Mouse (Mus musculus) gastrocnemius, adult 8-10 months (tissue): Measurements from ENCODE around the gene Gnpat. TPM values are rescaled to one million over a fixed set of nuclear protein-coding genes. Genes with fewer than 3 reads are reported as not detected.
"Not testable (repeated sequence)": the region's sequence is repeated elsewhere in the genome, so short reads cannot be mapped to it uniquely, and the experiment has no call there.

Experiments
- DNase-seq, 2 experiments: peaks; one replicate each; pipeline ENCODE4 v3.0.0; 2022; ENCODE audit warnings: low spot score in 2 of 2
- total RNA-seq, 4 experiments: library from RNA; stranded (reverse); gene quantifications; 2 replicates each; pipeline ENCODE4 v1.2.4; 2022

Gnpat gene
- total RNA-seq, 4 experiments from 2014 or later = 145 to 180 (median 156) TPM

DNA sequence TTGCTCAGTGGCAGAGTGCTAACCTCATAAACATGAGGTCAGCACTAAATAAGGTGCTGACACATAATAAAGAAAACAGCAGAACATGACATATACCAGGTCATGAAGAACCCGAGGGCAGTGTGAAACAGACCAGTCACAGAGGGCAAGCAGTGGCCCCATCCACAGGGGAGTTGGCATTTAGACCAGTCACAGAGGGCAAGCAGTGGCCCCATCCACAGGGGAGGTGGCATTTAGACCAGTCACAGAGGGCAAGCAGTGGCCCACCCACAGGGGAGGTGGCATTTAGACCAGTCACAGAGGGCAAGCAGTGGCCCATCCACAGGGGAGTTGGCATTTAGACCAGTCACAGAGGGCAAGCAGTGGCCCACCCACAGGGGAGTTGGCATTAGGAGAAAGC is 19.9 kb upstream of the Gnpat start:
- DNase-seq = not testable (repeated sequence)

DNA sequence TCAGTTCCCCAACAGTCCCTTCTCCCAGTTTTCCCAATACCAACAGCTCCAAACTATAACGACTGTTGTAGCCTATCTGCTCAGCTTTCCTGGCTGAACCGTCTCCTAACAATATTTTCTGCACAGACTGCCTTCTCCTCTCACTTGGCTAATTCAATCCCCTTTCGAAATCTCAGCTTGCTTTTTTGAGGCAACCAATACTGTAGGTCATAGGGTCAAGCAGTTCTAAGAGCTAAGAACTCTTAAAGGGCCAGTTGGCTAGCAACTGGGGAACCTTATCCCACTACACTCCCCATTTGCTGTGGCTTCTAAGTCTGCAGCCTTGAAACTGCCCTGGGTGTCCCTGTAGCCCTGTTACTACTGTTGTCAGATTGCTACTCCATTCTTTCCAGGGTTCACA is 17.7 kb upstream of the Gnpat start:
- no peak for DNase-seq

DNA sequence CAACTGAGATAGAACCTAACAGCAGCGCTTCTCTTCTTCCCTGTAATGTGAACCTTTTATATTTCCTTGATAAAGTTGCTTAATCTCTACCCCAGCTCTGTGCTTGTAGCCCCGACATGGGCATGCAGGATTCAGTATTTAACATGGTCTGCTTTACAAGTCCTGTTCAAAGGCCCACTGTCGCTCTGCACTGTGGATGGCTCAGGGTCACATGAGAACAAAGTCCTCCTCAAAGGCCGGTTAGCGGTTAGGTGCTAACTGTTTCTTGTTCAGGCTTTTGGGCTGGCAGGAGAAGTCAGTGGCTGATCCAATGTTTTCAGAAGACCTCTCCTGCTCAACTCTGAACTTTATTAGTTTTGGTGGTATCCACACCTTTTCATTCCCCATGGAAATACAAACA is 17.3 kb upstream of the Gnpat start:
- DNase-seq = no peak

DNA sequence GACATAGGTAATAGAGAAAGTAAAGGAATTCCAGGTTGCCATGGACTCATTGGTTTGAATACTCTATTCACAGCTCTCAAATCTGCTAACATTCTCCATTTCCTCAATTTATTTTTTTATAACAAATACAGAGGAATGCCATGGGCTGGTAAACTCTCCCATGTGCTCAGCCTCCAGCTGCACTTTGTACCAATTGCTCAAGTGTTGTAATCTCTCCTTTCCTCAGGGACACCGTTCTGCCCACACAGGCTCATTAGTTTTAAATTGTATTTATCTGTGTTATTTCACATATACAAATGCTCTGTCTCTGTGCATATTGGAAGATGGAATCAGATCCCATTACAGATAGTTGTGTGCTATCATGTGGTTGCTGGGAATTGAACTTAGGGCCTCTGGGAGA is 9.3 kb upstream of the Gnpat start:
- no peak for DNase-seq

DNA sequence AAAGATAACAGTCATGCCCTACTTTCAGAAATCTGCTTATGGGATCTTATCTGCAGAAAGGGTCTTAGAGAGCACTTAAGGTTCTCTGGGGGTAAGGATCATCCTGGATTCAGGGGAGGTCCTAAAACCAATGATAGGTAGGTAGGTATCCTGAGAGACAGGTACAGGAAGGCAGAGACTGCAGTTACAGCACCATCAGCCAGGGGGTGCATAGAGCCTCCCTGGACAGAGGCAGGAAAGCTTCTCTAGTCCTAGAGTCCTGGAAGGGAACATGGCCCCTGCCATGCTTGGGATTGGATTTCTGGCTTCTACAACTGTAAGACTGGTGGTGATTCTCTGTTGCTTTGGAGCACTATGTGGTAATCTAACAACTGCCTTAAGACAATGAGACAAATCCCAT is 3.4 kb upstream of the Gnpat start:
- no peak for DNase-seq

DNA sequence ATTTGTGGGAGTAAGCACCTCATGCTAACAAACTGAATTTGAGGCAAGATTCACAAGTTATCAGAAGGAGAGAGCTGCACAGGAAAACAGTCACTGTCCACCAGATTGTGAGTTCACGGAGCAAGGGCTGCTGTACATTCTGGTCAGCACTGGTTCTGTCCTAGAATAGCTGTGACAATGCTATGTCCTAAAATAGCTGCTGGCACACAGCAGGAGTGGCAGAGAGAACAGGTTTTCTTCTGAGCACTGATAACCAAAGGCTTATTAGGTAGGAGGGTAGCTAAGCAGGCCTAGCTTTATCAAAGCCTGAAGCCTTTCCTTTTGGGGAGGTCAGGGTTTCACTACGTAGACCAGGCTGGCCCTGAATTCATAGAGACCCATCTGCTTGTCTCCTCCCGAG is 2.6 kb upstream of the Gnpat start:
- no peak for DNase-seq

DNA sequence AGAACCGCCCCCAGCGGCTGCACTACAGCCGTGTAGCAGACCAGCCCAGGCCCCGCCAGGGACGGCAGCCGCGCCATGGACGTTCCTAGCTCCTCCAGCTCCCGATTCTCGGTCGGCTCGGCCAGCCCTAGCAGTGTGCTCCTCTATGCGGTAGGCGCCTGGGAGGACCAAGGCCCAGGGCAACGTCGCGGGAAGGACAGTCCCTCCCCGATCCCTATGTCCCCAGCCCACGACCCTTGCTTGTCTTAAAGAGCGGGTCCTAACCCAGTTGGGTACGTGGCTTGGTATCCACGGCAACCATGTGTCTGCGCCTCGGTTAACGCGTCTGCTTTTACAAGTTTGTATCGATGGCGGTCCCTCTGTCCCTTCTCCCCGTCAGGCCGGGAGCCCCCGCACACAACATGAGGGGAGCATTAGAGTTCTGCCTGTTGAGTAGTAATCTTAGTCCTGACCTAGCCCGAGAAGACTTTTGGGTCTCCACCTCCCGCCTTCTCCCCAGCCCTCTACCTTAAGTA is 387 bp downstream of the Gnpat start:
- DNase-seq = no peak

DNA sequence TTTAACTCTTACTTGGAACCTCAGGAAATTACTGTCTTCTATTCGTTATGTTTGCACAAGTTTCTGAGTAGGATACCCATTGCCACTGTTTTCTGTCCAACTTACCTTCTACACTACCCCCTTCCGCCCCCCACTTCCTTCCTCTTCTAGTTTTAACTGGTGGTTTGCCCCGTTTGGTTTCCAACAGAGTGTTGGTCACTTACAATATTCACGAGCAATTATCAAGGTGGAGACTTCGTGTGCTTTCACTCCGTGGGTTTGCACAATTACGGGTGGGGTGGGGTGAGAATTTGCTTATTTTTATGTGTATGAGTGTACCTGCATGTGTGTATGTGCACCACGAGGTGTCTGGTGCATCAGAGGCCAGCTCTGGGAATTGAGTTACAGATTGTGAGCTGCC is 896 bp downstream of the Gnpat start:
- DNase-seq = no peak

DNA sequence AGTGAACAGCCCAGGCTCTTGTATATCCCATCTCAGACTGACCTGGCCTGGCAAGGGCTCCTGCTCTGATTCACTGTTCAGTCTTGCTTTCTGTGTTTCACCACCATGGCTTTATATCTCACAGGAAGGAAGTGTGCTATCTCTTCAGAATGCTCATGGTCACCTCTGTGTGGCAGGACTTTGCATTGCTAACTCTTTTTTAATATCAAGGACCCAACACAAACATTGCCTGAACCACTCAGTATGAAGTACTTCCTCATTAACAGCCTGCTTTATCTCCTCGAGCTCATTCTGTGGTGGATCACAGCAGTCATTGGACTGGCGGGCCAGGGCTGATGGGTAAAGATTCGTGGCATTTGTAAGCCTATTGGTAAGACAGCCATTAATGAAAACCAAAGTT is 3.8 kb downstream of the Gnpat start:
- no peak for DNase-seq

DNA sequence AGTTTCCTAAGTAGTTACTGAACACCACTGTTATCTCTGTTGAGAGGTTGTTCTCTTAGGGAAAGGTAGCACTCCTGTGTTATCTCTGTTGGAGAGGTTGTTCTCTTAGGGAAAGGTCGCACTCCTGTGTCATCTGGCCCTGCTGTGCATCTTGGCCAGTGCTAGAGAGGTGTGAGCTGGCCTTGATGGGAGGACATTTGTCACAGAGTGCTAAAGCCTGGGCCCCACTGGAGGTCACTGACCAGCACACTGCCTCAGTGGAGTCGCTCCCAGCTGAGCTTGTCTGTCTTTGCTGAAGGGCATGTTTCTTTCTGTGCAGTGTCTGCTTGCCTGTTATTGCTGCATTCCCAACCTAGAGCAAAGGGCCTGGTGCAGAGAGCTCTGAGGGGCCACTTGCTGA is 4.3 kb downstream of the Gnpat start:
- no peak for DNase-seq

DNA sequence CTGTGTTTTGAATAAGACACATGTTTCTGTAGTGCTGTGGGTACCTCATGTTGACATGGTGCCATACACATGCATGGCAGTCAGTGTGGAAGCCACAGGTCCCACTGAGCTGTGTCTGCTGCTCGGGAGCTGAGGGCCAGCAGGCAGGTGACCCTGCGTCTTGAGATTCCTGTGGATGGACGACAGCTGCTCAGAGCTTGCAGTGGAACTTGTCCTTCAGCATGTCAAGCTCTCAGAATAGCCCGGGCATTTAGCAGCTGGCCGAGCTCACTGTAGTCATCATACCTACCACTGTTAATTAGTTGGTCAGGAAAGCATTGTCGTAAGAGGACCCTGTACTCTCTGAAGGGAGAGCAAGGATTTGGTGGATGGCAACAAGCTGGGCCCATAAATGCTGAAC is 6.9 kb downstream of the Gnpat start:
- DNase-seq = peak in 1 of 2 experiments; percentile 48

DNA sequence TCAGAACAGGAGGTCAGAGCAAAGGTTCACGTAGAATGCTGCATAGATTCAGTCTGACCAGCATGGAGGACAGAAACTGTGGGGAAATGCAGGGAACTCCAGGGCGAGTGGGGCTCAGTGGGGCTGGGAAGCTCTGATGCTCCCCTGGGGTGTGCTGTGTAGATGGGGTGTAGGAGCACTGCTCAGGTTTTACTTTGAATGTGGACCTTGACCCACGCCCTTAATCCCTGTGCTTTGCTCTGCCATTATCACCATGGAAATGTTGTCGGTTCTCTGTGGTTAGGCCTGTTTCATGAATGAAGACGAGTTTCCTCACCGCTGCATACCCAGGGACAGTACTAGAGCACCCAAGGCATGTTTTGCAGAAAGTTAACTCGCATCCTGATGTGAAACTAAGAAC is 8.6 kb downstream of the Gnpat start:
- DNase-seq = no peak

DNA sequence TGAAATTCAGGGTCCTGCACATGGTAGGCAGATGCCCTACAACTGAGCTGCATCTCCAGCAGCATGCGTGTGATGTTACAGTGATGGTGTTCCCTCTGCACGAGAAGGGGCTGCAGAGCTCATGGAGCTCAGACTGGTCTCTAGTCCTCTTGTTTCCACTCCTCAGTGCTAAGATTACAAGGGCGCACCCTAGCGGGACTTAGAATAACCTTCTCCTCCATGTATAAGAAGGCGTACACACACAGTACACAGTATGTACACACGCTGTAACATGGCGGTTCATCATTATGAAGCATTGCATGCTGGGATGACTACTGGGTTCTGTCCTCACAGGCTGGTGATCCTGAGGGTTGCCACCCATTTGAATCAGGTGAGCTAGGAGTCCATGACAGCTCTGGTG is 9.2 kb downstream of the Gnpat start:
- DNase-seq = no peak

DNA sequence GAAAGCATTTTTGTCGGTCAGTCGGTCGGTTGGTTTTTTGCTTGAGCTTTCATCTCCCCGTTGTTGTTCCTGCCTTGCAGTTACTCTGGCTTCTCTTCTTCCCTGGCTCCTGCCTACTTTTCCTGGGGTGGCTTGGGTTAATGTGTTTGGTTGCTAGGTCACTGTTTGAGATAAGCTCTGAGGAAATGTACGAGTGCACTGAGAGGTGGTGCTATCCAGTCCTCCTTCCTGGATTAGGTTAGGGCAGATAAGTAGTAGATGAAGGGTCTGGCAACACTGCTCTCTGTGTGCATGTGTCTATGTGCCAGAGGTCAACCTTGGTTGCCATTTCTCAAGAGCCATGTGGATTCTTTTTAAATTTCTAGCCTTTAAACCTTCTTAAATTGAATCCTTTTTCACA is 9.9 kb downstream of the Gnpat start:
- DNase-seq = no peak

DNA sequence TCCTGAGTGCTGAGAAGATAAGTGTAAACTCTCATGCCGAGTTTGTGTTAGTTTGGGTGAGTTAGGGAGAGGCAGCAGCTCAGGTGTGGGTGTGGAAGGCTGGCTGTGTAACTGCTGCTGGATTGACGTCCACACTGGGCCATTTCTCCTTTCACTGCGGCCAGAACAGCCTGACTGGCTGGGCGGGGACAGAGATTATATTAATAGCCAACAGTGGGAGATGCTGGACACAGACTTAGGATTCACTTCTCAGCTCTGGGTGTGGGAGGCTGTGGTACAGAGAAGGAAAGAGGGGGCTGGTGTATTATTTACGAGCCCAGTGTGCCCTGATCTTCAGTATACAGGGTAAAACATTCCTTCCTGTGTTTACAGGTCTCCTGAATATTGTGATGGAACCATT is 15.3 kb downstream of the Gnpat start:
- no peak for DNase-seq

DNA sequence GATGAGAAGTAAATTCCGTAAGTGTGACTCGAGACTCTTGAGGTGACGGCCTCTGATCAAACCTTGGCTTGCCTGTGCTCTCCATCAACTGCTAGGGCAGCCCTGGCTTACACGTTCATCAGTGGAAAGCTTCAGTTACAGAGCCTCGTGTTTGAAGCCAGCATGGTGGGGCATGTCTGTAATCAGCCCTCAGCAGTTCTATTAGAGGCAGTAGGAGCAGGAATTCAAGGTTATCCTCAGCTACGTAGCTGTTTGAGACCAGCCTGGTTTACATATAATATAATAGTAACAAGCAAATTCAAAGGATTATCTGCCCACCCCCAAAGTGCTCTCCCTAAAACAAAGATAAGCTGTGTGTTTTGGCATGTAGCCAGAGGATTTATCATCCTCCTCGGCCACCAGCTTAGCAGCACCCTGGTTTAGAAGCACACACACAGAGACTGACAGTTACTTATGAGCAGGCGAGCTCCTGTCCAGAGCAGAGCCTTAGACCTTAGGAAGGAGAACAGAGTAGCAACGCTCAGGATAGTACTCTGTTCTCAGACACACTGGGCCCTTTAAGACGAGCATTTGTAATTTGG is 16.2 kb downstream of the Gnpat start:
- no peak for DNase-seq

DNA sequence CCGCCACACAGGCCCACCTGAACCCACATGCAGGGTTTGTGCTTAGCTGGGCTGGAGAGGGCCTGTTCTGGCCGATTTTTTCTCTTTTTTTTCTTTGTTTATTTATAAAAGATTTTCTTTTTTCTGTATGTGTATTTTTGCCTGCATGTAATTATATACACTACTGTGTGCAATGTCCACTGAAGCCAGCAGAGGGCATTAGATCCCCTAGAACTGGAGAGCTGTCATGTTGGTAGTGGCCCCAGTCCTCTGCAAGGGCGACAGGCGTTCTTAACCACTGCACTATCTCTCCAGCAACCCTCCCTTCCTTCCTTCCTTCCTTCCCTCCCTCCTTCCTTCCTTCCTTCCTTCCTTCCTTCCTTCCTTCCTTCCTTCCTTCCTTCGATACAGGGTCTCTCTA is 25.6 kb downstream of the Gnpat start:
- DNase-seq = no peak

DNA sequence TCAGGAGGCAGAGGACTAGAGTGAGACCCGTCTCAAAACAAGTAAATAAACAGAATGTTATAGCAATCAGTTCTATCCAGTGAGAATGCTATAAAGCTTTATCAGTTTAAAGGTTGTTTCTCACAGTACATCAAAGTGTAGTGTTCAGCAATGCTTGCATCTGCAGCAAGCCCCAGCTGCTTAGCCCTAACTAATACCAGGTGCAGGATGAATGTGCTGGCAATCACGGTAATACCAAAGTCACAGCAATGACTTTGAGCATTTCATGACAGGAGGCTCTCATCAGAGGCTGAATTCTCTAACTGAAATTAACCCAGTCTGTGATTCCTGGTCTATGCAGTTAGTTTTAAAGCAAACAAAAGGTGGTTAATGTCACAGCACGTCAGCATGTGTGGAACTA is 29.8 kb downstream of the Gnpat start:
- no peak for DNase-seq

DNA sequence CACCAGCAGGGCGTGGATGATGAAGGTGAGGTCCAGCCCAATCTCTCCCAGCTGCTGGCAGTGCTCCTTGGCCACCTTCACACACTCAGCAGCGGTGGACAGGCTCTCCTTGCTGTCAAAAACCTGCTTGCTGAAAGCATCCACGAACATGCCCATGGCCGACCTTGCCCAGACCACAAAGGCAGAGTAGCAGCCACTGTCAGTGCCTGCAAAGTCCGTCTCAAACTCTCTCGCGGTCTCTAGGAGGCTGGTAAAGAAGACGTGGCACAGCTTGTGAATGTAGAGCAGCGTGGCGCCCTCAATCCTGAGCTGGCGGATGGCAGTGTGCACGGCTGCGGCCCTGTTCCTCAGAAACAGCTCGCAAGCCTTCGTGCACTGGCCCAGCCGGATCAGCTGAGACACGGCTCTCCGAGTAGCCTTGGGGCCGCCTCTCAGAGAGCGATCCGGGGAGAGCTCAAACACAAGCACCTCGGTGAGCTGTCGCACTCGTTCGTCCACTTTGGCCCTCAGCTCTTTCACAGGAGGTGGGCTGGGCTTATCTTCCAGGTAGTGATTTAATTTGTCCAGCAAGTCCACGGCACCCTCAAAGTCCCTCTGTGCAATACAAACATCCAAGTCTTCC is 33.3 kb downstream of the Gnpat start:
- no peak for DNase-seq

DNA sequence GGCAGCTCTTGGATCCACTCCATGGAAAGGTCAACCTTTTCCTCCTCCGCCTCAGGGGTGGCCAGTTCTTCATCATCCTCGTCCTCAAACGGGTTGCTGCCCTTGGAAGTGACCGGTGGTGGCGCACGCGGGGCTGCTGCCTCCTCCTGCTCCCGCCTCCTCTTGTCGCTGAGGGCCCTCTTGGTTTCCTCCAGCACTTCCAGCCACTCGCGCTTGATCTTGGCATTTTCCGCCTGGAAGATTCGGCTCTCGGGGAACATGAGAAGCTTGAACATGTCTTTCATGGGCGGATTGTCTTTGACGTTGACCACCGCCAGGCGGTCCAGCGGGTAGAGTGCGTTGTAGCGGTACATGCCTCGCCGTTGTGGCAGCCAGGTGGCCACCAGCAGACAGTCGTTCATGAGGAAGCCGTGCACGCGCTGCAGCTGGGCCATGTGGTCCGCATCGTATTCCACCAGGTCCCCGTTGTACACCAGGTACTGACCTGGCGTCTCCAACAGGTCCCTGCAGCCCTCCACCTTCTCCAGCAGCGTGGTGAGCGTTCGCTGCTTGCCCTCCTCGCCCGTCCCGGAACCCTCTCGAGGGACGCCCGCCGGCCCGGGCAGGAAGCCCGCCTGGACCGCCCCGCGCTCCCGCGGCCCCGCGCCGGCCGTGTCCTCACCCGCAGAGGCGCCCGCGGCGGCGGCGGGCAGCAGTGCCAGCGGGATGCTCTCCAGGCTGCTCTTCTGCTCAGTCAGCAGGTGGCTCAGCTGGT is 34.0 kb downstream of the Gnpat start:
- DNase-seq = peak; percentile 64 to 74

DNA sequence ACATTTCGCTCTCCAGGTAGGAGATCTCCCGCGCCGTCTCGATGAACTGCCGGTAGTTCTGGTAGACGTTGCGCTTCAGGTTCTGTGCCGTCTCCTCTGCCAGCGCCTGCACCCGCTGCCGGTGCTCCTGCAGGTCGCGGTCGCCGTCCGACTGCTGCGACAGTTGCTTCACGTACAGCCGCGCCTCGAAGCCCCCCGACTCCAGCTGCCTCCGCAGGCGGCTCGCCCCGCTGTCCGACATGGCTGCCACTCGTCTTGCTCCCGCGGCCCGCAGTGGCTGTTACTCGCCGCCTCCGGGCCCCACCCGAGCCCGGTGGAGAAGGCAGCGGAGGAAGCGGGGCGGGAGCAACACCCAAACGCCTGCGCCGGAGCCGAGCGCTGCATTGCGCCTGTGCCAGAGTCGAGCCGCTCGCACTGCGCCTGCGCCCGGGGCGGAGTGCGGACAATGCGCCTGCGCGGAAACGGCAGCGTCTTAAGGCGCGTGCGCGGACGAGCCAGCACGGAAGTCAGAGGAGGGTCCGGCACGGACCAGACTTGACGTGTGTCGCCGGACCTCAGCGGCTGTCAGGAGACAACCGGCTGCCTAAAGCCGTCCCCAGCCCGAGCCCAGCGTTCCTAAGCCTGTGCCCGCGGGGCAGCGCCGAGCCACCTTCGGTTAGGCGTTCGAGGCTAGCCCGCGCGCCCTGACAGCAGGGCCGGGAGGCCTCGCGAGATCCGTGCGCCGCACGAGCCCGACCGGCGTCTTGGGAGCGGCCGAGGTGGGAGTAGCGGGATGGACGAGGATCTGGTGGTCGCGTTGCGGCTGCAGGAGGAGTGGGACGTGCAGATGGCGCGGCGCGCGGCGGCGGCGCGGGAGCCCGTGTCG is 34.8 kb downstream of the Gnpat start, which contains the start of the genes Exoc8 and Sprtn:
Gene Exoc8, minus strand, starts transcription at position 320 of the 865 bp plus-strand sequence.
Gene Sprtn, plus strand, starts transcription at position 501 of the 865 bp plus-strand sequence.
- DNase-seq = peak; percentile 87 to 92
